Mouse (Mus musculus): ENCODE data around the gene Gm10670. TPM values are rescaled to one million over a fixed set of nuclear protein-coding genes. Genes with fewer than 3 reads are reported as not detected.
"Not testable (repeated sequence)": the region's sequence is repeated elsewhere in the genome, so short reads cannot be mapped to it uniquely, and the experiment has no call there.

Gm10670 gene
- total RNA-seq (2017) = not detected in 2 replicates

DNA sequence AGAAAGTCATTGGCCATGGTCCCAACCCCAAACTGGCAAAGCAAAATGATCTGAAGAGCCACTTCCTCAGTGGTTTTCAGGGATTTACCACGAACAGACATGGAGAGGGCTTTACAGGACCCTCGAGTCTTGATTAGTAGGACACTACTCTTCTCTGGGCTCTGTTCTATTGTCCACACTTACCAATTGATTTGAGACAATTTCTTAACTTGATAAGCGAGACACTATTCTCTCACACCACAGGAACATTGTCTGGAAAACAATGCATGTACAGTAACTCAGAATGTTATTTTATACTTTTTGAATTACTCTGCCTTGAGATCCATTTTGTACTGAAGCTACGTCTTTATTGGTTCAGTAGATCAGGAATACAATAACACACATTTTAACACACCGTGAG lies at the start of gene Gm10670:
Gene Gm10670, minus strand, starts transcription at position 101 of the 400 bp plus-strand sequence.
- ATAC-seq (replicated peaks in 1 of 2; ENCODE audit: insufficient read depth in 1 of 2, low FRiP score in 2 of 2, low TSS enrichment in 1 of 2, low read depth in 1 of 2, poor library complexity in 2 of 2, severe bottlenecking in 2 of 2) = not testable (repeated sequence)

DNA sequence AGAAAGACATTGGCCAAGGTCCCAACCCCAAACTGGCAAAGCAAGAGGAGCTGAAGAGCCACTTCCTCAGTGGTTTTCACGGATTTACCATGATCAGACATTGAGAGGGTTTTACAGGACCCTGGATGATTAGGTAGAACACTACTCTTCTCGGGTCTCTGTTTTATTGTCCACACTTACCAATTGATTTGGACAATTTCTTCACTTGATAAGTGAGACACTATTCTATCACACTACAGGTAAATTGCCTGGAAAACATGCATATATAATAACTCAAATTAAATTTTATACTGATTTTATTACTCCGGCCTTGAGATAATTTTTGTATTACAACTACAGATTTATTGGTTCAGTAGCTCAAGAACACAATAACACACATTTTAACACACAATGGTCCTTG lies 35.7 kb upstream of the Gm10670 start, which contains the start of gene Vmn1r103:
Gene Vmn1r103, minus strand, starts transcription at position 101 of the 400 bp plus-strand sequence.
- not testable (repeated sequence) for ATAC-seq (replicated peaks in 1 of 2; ENCODE audit: insufficient read depth in 1 of 2, low FRiP score in 2 of 2, low TSS enrichment in 1 of 2, low read depth in 1 of 2, poor library complexity in 2 of 2, severe bottlenecking in 2 of 2)

DNA sequence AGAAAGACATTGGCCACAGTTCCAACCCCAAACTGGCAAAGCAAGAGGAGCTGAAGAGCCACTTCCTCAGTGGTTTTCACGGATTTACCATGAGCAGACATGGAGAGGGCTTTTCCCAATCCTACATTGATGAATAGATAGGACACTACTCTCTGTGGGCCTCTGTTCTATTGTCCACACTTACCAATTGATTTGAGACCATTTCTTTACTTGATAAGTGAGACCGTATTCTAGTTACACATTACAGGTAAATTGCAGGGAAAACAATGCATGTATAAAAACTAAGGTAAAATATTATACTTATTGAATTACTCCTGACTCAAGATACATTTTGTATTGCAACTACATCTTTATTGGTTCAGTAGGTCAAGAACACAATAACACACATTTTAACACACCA lies 32.2 kb downstream of the Gm10670 start, which contains the start of gene Vmn1r101:
Gene Vmn1r101, minus strand, starts transcription at position 101 of the 400 bp plus-strand sequence.
- not testable (repeated sequence) for ATAC-seq (replicated peaks in 1 of 2; ENCODE audit: insufficient read depth in 1 of 2, low FRiP score in 2 of 2, low TSS enrichment in 1 of 2, low read depth in 1 of 2, poor library complexity in 2 of 2, severe bottlenecking in 2 of 2)

Other genes with a start within 250 kb of the Gm10670 start
- gene Gm4498, start 241.1 kb downstream of the Gm10670 start, total RNA-seq (2017) = not detected in 2 replicates
- not detected in 2 replicates for gene Gm5890, start 212.1 kb downstream of the Gm10670 start, total RNA-seq (2017)
- not detected in 2 replicates for gene Gm4133, start 140.9 kb downstream of the Gm10670 start, total RNA-seq (2017)
- not detected in 2 replicates for gene Gm5728, start 99.5 kb downstream of the Gm10670 start, total RNA-seq (2017)
- gene Vmn1r100, start 57.0 kb downstream of the Gm10670 start, total RNA-seq (2017) = not detected in 2 replicates
- not detected in 2 replicates for gene Vmn1r101, start 32.3 kb downstream of the Gm10670 start, total RNA-seq (2017)
- not detected in 2 replicates for gene Vmn1r103, start 35.6 kb upstream of the Gm10670 start, total RNA-seq (2017)
- not detected in 2 replicates for gene Vmn1r104, start 58.9 kb upstream of the Gm10670 start, total RNA-seq (2017)
- gene Gm5726, start 70.8 kb upstream of the Gm10670 start, total RNA-seq (2017) = not detected in 2 replicates
- not detected in 2 replicates for gene Gm4141, start 101.3 kb upstream of the Gm10670 start, total RNA-seq (2017)
- gene Gm4513, start 124.1 kb upstream of the Gm10670 start, total RNA-seq (2017) = not detected in 2 replicates
- gene Vmn1r107, start 194.0 kb upstream of the Gm10670 start, total RNA-seq (2017) = not detected in 2 replicates
- not detected in 2 replicates for gene Vmn1r111, start 228.3 kb upstream of the Gm10670 start, total RNA-seq (2017)

Measured in hematopoietic stem cell, adult 5-6 weeks (primary cell).